Mouse (Mus musculus) hindbrain, embryonic 16.5 days (tissue): ENCODE measurements around the gene Iqsec1. TPM values are rescaled to one million over a fixed set of nuclear protein-coding genes. Genes with fewer than 3 reads are reported as not detected.
A peak's percentile ranks its signal among the peaks of the same experiment; 100 is the strongest.

ENCODE experiments used
- ATAC-seq: fragments of 200-750 bp; cut with Nextera tagmentation; 2 replicates; pipeline ENCODE4 v1.8.0; 2017; ENCODE audit warnings: moderate TSS enrichment, moderate library complexity
- H3K27ac ChIP-seq: fragments of 300-500 bp; sonication (generic); 2 replicates; pipeline ENCODE4 v1.5.1; 2014; ENCODE audit warnings: low read depth, mild to moderate bottlenecking, control low read depth, low read length, moderate library complexity
- H3K27me3 ChIP-seq: fragments of 300-500 bp; sonication (generic); replicated peaks from 2 replicates; pipeline ENCODE4 v1.6.1; 2014; ENCODE audit warnings: low read length; ENCODE audit not compliant: control insufficient read depth, insufficient read depth
- H3K36me3 ChIP-seq: fragments of 300-500 bp; sonication (generic); 2 replicates; pipeline ENCODE4 v1.6.1; 2014; ENCODE audit warnings: mild to moderate bottlenecking, low read length, moderate library complexity, mixed read lengths; ENCODE audit not compliant: control insufficient read depth, insufficient read depth
- H3K4me1 ChIP-seq: fragments of 300-500 bp; sonication (generic); 2 replicates; pipeline ENCODE4 v1.6.1; 2014; ENCODE audit warnings: low read depth, low read length; ENCODE audit not compliant: control insufficient read depth, insufficient read depth
- H3K4me2 ChIP-seq: fragments of 300-500 bp; sonication (generic); 2 replicates; pipeline ENCODE4 v1.6.1; 2014; ENCODE audit warnings: mild to moderate bottlenecking, low read length, control low read depth, moderate library complexity
- H3K4me3 ChIP-seq: fragments of 300-500 bp; sonication (generic); 2 replicates; pipeline ENCODE4 v1.5.1; 2014; ENCODE audit warnings: mild to moderate bottlenecking, low read length, control low read depth, moderate library complexity
- H3K9ac ChIP-seq: fragments of 300-500 bp; sonication (generic); 2 replicates; pipeline ENCODE4 v1.6.1; 2014; ENCODE audit warnings: low read depth, mild to moderate bottlenecking, control low read depth, low read length, moderate library complexity
- H3K9me3 ChIP-seq: fragments of 300-500 bp; sonication (generic); 2 replicates; pipeline ENCODE4 v1.6.1; 2014; ENCODE audit warnings: mild to moderate bottlenecking, low read length, moderate library complexity; ENCODE audit not compliant: control insufficient read depth
- WGBS: fragments of 180-500 bp; shearing (Covaris S2); extraction: QIAGEN DNeasy Blood & Tissue Kit; methylation state at CpG from one replicate; pipeline ENCODE4 v1.1.7; 2014; 5-methylcytosine and 5-hydroxymethylcytosine counted together
- polyA plus RNA-seq: library from polyadenylated mRNA; unstranded; fragments of >200 nt; fragmentation: Nextera tagmentation; extraction: Ambion mirVana; gene quantifications from 2 replicates; pipeline ENCODE4 v1.2.1, GENCODE M21; 2015

The Iqsec1 gene
- polyA plus RNA-seq, 1 experiment from 2014 or later, result 25.8 TPM

- no peak overlapping the region for H3K9ac ChIP-seq
- ATAC-seq, result no peak
- no peak overlapping the region for H3K4me3 ChIP-seq
- no peaks in the 10 kb centered on the region for H3K9me3 ChIP-seq
- WGBS, result 97% methylated on average over 2 of the region's 2 CpGs
- peaks cover 10% of the 10 kb centered on the region for H3K4me1 ChIP-seq
- H3K27ac ChIP-seq, result no peak overlapping the region
- no peaks in the 10 kb centered on the region for H3K36me3 ChIP-seq
- H3K4me2 ChIP-seq, result no peak overlapping the region
- no peaks in the 10 kb centered on the region for H3K27me3 ChIP-seq
Measured at GRCm38 (mm10) chr6:91004157-91004556, 15.7 kb upstream of the Iqsec1 start.

GRCm38 (mm10) chr6:91003310-91003995, 15.0 kb upstream of the Iqsec1 start:
- no peaks in the 10 kb centered on the region for H3K27me3 ChIP-seq
- H3K27ac ChIP-seq, result no peak overlapping the region
- peaks cover 10% of the 10 kb centered on the region for H3K4me1 ChIP-seq
- H3K9ac ChIP-seq, result no peak overlapping the region
- no peaks in the 10 kb centered on the region for H3K9me3 ChIP-seq
- no peak for ATAC-seq
- no peak overlapping the region for H3K4me2 ChIP-seq
- 36% methylated on average over 3 of the region's 3 CpGs for WGBS
- no peak overlapping the region for H3K4me3 ChIP-seq
- H3K36me3 ChIP-seq, result no peaks in the 10 kb centered on the region

GRCm38 (mm10) chr6:91001566-91001965, 13.1 kb upstream of the Iqsec1 start:
- no peak overlapping the region; the same call in 1 of the 2 replicates for H3K9ac ChIP-seq
- no peaks in the 10 kb centered on the region for H3K36me3 ChIP-seq
- whole genome bisulfite sequencing, result 34% methylated on average over 7 of the region's 7 CpGs
- H3K27ac ChIP-seq, result no peak overlapping the region
- no peaks in the 10 kb centered on the region for H3K9me3 ChIP-seq
- H3K27me3 ChIP-seq, result no peaks in the 10 kb centered on the region
- ATAC-seq, result no peak
- no peak overlapping the region for H3K4me3 ChIP-seq
- H3K4me2 ChIP-seq, result no peak overlapping the region
- H3K4me1 ChIP-seq, result peaks cover 10% of the 10 kb centered on the region

GRCm38 (mm10) chr6:91000819-91001525, 12.5 kb upstream of the Iqsec1 start:
- no peaks in the 10 kb centered on the region for H3K9me3 ChIP-seq
- peaks cover 10% of the 10 kb centered on the region for H3K4me1 ChIP-seq
- H3K36me3 ChIP-seq, result no peaks in the 10 kb centered on the region
- WGBS, result 9% methylated on average over 15 of the region's 15 CpGs
- H3K9ac ChIP-seq, result peak overlapping the region; percentile 50; the same call in 1 of the 2 replicates
- H3K27me3 ChIP-seq, result no peaks in the 10 kb centered on the region
- peak overlapping the region; percentile 41 for H3K4me2 ChIP-seq
- 0 out of 2 replicates have a peak overlapping the region, but pooled peaks have one; percentile 6 for H3K27ac ChIP-seq
- H3K4me3 ChIP-seq, result no peak overlapping the region; the same call in 1 of the 2 replicates
- ATAC-seq, result peak; percentile 77

GRCm38 (mm10) chr6:90999176-90999575, 10.7 kb upstream of the Iqsec1 start:
- H3K27ac ChIP-seq, result no peak overlapping the region
- 94% methylated on average over 4 of the region's 4 CpGs for WGBS
- H3K4me2 ChIP-seq, result no peak overlapping the region
- H3K9me3 ChIP-seq, result no peaks in the 10 kb centered on the region
- H3K27me3 ChIP-seq, result no peaks in the 10 kb centered on the region
- no peak for ATAC-seq
- H3K9ac ChIP-seq, result no peak overlapping the region
- H3K4me3 ChIP-seq, result no peak overlapping the region
- peaks cover 10% of the 10 kb centered on the region for H3K4me1 ChIP-seq
- H3K36me3 ChIP-seq, result no peaks in the 10 kb centered on the region

GRCm38 (mm10) chr6:90997025-90997424, 8.5 kb upstream of the Iqsec1 start:
- Histone ChIP-seq H3K4me1 (peaks cover 10% of the 10 kb centered on the region), H3K4me3 (no peak overlapping the region), H3K27me3 (no peaks in the 10 kb centered on the region), H3K9me3 (no peaks in the 10 kb centered on the region), H3K27ac (no peak overlapping the region), H3K4me2 (no peak overlapping the region), H3K36me3 (no peaks in the 10 kb centered on the region), H3K9ac (no peak overlapping the region)
- no peak for ATAC-seq
- 95% methylated on average over 3 of the region's 3 CpGs for WGBS

GRCm38 (mm10) chr6:90996181-90996580, 7.7 kb upstream of the Iqsec1 start:
- Histone ChIP-seq H3K9me3 (no peaks in the 10 kb centered on the region), H3K36me3 (no peaks in the 10 kb centered on the region), H3K27me3 (no peaks in the 10 kb centered on the region), H3K4me3 (no peak overlapping the region), H3K27ac (no peak overlapping the region), H3K9ac (no peak overlapping the region), H3K4me1 (peaks cover 6% of the 10 kb centered on the region), H3K4me2 (no peak overlapping the region)
- ATAC-seq, result no peak
- WGBS, result 94% methylated on average over 2 of the region's 2 CpGs

GRCm38 (mm10) chr6:90988299-90988625, 223 bp downstream of the Iqsec1 start:
- Histone ChIP-seq H3K9ac (peak overlapping the region; percentile 84), H3K27ac (peak overlapping the region; percentile 78), H3K4me2 (peak overlapping the region; percentile 93), H3K4me1 (peaks cover 9% of the 10 kb centered on the region; the same call in 1 of the 2 replicates), H3K27me3 (no peaks in the 10 kb centered on the region; the same call in 1 of the 2 replicates), H3K36me3 (no peaks in the 10 kb centered on the region), H3K9me3 (peaks cover 3% of the 10 kb centered on the region; the same call in 1 of the 2 replicates), H3K4me3 (peak overlapping the region; percentile 92)
- WGBS, result 0% methylated on average over 20 of the region's 59 CpGs
- ATAC-seq, result peak; percentile 35

- Histone ChIP-seq H3K27ac (peak overlapping the region; percentile 78), H3K27me3 (no peaks in the 10 kb centered on the region; the same call in 1 of the 2 replicates), H3K4me3 (peak overlapping the region; percentile 92), H3K4me1 (peaks cover 9% of the 10 kb centered on the region; the same call in 1 of the 2 replicates), H3K4me2 (peak overlapping the region; percentile 93), H3K9ac (peak overlapping the region; percentile 84), H3K9me3 (peaks cover 3% of the 10 kb centered on the region; the same call in 1 of the 2 replicates), H3K36me3 (no peaks in the 10 kb centered on the region)
- peak; percentile 5; the same call in 1 of the 2 replicates for ATAC-seq
- under 1% methylated on average over 62 of the region's 76 CpGs for WGBS
Measured at GRCm38 (mm10) chr6:90987561-90988298, 755 bp downstream of the Iqsec1 start.
